Mouse (Mus musculus) liver, adult 2 months (tissue): ENCODE data around the gene Tmc3. TPM values are rescaled to one million over a fixed set of nuclear protein-coding genes. Genes with fewer than 3 reads are reported as not detected.
A peak's percentile ranks its signal among the peaks of the same experiment; 100 is the strongest.

Experiments used
- DNase-seq: peaks from one replicate; pipeline ENCODE4 v3.0.0-alpha.2; 2011; ENCODE audit warnings: low read depth, low spot score; ENCODE audit errors: extremely low read depth
- H3K27ac ChIP-seq: fragments of 200-500 bp; replicated peaks from 2 replicates; pipeline ENCODE4 v1.5.1; 2012; ENCODE audit warnings: low read depth, mild to moderate bottlenecking, control low read depth, inconsistent platforms, low read length; ENCODE audit not compliant: insufficient read depth
- H3K27me3 ChIP-seq: fragments of 200-500 bp; 2 replicates; pipeline ENCODE4 v1.6.1; 2012; ENCODE audit warnings: mild to moderate bottlenecking, moderate library complexity, low read length, inconsistent platforms; ENCODE audit not compliant: control insufficient read depth, insufficient read depth
- H3K36me3 ChIP-seq: fragments of 200-500 bp; 2 replicates; pipeline ENCODE4 v1.6.1; 2012; ENCODE audit warnings: low read length, inconsistent platforms; ENCODE audit not compliant: control insufficient read depth, insufficient read depth
- H3K4me1 ChIP-seq: fragments of 200-500 bp; 2 replicates; pipeline ENCODE4 v1.6.1; 2011; ENCODE audit warnings: low read length; ENCODE audit not compliant: control insufficient read depth, insufficient read depth
- H3K4me3 ChIP-seq: fragments of 200-500 bp; 2 replicates; pipeline ENCODE4 v1.5.1; 2011; ENCODE audit warnings: low read depth, mild to moderate bottlenecking, control low read depth, low read length, moderate library complexity; ENCODE audit not compliant: insufficient read depth
- H3K79me2 ChIP-seq: fragments of 200-500 bp; 2 replicates; pipeline ENCODE4 v1.6.1; 2012; ENCODE audit warnings: inconsistent platforms, mild to moderate bottlenecking, low read length, moderate library complexity; ENCODE audit not compliant: control insufficient read depth, insufficient read depth
- H3K9ac ChIP-seq: fragments of 200-500 bp; 2 replicates; pipeline ENCODE4 v1.6.1; 2012; ENCODE audit warnings: low read depth, mild to moderate bottlenecking, control low read depth, inconsistent platforms, low read length
- CTCF ChIP-seq: fragments of 200-500 bp; IDR thresholded peaks from 2 replicates; pipeline ENCODE4 v1.5.1; 2011; ENCODE audit warnings: low read depth, low read length, control low read depth
- POLR2A ChIP-seq: fragments of 200-500 bp; IDR thresholded peaks from 2 replicates; pipeline ENCODE4 v1.6.1; 2011; ENCODE audit warnings: low read length, control low read depth; ENCODE audit not compliant: insufficient read depth; ENCODE audit errors: extremely low read depth
- WGBS: fragments of 180-500 bp; shearing (Covaris S2); methylation state at CpG from one replicate; pipeline ENCODE4 v1.1.7; 2018; 5-methylcytosine and 5-hydroxymethylcytosine counted together
- polyA plus RNA-seq: library from polyadenylated mRNA; depleted of rRNA; stranded (reverse); fragments of >200 nt; gene quantifications from 2 replicates; pipeline ENCODE4 v1.2.3, GENCODE M21; 2012
- total RNA-seq: library from RNA; depleted of rRNA; stranded (reverse); fragments of >200 nt; gene quantifications from 2 replicates; pipeline ENCODE4 v1.2.3, GENCODE M21; 2014

The Tmc3 gene
- total and polyA plus RNA-seq, 2 experiments = 0.15 to 0.28 TPM

DNA sequence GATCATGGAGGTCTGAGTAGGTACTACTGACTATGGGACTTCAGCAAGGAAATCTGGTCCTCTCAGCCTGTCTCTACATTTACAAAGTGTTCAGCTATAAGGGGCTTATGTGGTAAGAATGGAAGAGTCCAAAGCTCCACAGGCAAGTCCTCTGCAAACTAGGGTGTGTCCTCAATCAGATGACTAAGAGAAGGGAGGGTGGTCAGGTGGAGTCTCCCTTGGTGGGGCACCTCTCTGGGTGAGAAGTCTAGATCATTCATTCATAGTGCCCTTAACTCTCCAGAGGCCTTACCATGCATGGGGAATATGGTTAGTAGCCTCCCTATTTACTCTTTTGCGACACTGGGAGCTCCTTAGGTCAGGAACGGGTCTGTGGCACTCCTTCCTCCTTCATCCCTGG, 69.5 kb downstream of the Tmc3 start:
- H3K4me1 ChIP-seq = peaks cover 22% of the 10 kb centered on the region
- peak overlapping the region; percentile 43 for H3K27ac ChIP-seq
- no peaks in the 10 kb centered on the region for H3K27me3 ChIP-seq
- H3K9ac ChIP-seq = 0 out of 2 replicates have a peak overlapping the region, but pooled peaks have one; percentile 11
- 74% methylated on average over 2 of the region's 2 CpGs for WGBS
- H3K79me2 ChIP-seq = no peaks in the 10 kb centered on the region
- no peak for DNase-seq
- no peaks in the 10 kb centered on the region for H3K36me3 ChIP-seq
- peak overlapping the region; percentile 53 for H3K4me3 ChIP-seq
- TF ChIP-seq CTCF (no peak), POLR2A (no peak)

GRCm38 (mm10) chr7:83654938-83655630, 70.4 kb downstream of the Tmc3 start:
- Histone ChIP-seq H3K79me2 (no peaks in the 10 kb centered on the region), H3K27me3 (no peaks in the 10 kb centered on the region), H3K4me3 (peak overlapping the region; percentile 53), H3K27ac (peak overlapping the region; percentile 79), H3K4me1 (peaks cover 18% of the 10 kb centered on the region), H3K9ac (peak overlapping the region; percentile 63), H3K36me3 (no peaks in the 10 kb centered on the region)
- 0 out of 2 replicates have a peak, but pooled peaks have one; percentile 28 for TF ChIP-seq POLR2A
- no peak for TF ChIP-seq CTCF
- no peak for DNase-seq
- WGBS = 63% methylated on average over 5 of the region's 5 CpGs

- no peak for TF ChIP-seq POLR2A
- no peak for TF ChIP-seq CTCF
- no peak overlapping the region for H3K9ac ChIP-seq
- no peaks in the 10 kb centered on the region for H3K79me2 ChIP-seq
- whole genome bisulfite sequencing = 70% methylated on average over 1 of the region's 1 CpGs
- H3K27ac ChIP-seq = peak overlapping the region; percentile 63
- peaks cover 3% of the 10 kb centered on the region; the same call in 1 of the 2 replicates for H3K4me1 ChIP-seq
- no peak overlapping the region for H3K4me3 ChIP-seq
- no peaks in the 10 kb centered on the region for H3K36me3 ChIP-seq
- no peaks in the 10 kb centered on the region for H3K27me3 ChIP-seq
- no peak for DNase-seq
These were observed 74.0 kb downstream of the Tmc3 start for GRCm38 (mm10) chr7:83658716-83659115.

GRCm38 (mm10) chr7:83659159-83660065, 74.7 kb downstream of the Tmc3 start:
- Histone ChIP-seq H3K36me3 (no peaks in the 10 kb centered on the region), H3K4me3 (no peak overlapping the region), H3K27me3 (no peaks in the 10 kb centered on the region), H3K79me2 (no peaks in the 10 kb centered on the region), H3K4me1 (no peaks in the 10 kb centered on the region; the same call in 1 of the 2 replicates), H3K27ac (peak overlapping the region; percentile 63), H3K9ac (no peak overlapping the region)
- DNase-seq = no peak
- 81% methylated on average over 9 of the region's 9 CpGs for WGBS
- TF ChIP-seq CTCF (no peak), POLR2A (no peak)

GRCm38 (mm10) chr7:83660273-83660691, 75.6 kb downstream of the Tmc3 start:
- Histone ChIP-seq H3K27ac (no peak overlapping the region), H3K27me3 (no peaks in the 10 kb centered on the region), H3K9ac (no peak overlapping the region), H3K4me1 (no peaks in the 10 kb centered on the region; the same call in 1 of the 2 replicates), H3K36me3 (no peaks in the 10 kb centered on the region), H3K79me2 (no peaks in the 10 kb centered on the region), H3K4me3 (no peak overlapping the region)
- no peak for DNase-seq
- 87% methylated on average over 11 of the region's 11 CpGs for WGBS
- TF ChIP-seq POLR2A (no peak), CTCF (no peak)
